Mouse (Mus musculus) midbrain, embryonic 12.5 days (tissue): ENCODE data around the gene Plpp1. TPM values are rescaled to one million over a fixed set of nuclear protein-coding genes. Genes with fewer than 3 reads are reported as not detected.

Experiments
- ATAC-seq: fragments of 200-750 bp; cut with Nextera tagmentation; 2 replicates; pipeline ENCODE4 v1.8.0; 2017; ENCODE audit warnings: low read depth, moderate TSS enrichment, moderate library complexity; ENCODE audit not compliant: low FRiP score
- H3K27ac ChIP-seq: fragments of 300-500 bp; sonication (generic); replicated peaks from 2 replicates; pipeline ENCODE4 v1.5.1; 2016; ENCODE audit warnings: mild to moderate bottlenecking
- H3K27me3 ChIP-seq: fragments of 300-500 bp; sonication (generic); 2 replicates; pipeline ENCODE4 v1.6.1; 2016; ENCODE audit warnings: mild to moderate bottlenecking
- H3K36me3 ChIP-seq: fragments of 300-500 bp; sonication (generic); 2 replicates; pipeline ENCODE4 v1.6.1; 2016
- H3K4me1 ChIP-seq: fragments of 300-500 bp; sonication (generic); 2 replicates; pipeline ENCODE4 v1.6.1; 2016
- H3K4me2 ChIP-seq: fragments of 300-500 bp; sonication (generic); replicated peaks from 2 replicates; pipeline ENCODE4 v1.6.1; 2016; ENCODE audit warnings: mild to moderate bottlenecking, moderate library complexity
- H3K4me3 ChIP-seq: fragments of 300-500 bp; sonication (generic); 2 replicates; pipeline ENCODE4 v1.5.1; 2016; ENCODE audit warnings: mild to moderate bottlenecking
- H3K9ac ChIP-seq: fragments of 300-500 bp; sonication (generic); replicated peaks from 2 replicates; pipeline ENCODE4 v1.6.1; 2016; ENCODE audit warnings: mild to moderate bottlenecking, moderate library complexity
- H3K9me3 ChIP-seq: fragments of 300-500 bp; sonication (generic); 2 replicates; pipeline ENCODE4 v1.6.1; 2016; ENCODE audit warnings: mild to moderate bottlenecking
- WGBS: fragments of 180-500 bp; shearing (Covaris S2); methylation state at CpG from one replicate; pipeline ENCODE4 v1.1.7; 2016; 5-methylcytosine and 5-hydroxymethylcytosine counted together
- polyA plus RNA-seq: library from polyadenylated mRNA; unstranded; fragments of >200 nt; fragmentation: Nextera tagmentation; extraction: Ambion mirVana; gene quantifications from 2 replicates; pipeline ENCODE4 v1.2.1, GENCODE M21; 2016

Gene Plpp1
- polyA plus RNA-seq, 1 experiment from 2014 or later = 24.7 TPM

DNA sequence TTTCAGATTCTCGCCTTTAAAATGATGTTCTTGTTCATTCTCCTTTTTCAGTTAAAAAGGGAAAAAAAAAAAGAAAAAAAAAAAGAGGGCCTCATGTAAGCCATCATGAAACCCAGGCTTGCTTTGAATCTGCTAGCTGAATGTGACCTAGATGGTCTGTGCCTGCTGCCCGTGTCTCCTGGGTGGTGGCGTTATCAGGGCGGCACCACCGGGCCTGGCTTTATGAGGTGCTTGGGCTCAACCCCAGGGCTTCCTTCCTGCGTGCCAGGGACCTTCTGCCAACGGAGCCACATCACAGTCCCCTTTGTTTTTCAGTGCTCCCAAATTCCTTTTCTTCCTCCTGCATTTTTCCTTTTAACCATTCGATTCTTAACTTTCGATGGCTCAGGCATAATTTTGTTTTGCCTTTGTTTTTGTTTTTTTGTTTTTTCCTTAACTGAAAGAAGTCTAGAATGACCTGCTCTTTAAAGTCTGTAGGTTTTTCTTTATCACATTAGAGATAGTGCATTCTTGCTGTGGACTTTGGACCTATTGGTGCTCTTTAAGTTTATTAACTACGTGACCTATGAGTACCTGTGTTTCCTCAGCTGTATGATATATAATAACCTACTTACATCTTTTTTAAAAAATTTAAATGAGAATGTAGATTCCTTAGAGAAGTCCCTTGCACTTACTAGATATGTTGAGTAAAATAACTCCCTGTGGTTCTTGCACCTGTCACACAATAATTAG lies 7.5 kb downstream of the Plpp1 start:
- no peaks in the 10 kb centered on the region for H3K27me3 ChIP-seq
- no peak overlapping the region for H3K4me2 ChIP-seq
- H3K9ac ChIP-seq = no peak overlapping the region
- no peak overlapping the region for H3K4me3 ChIP-seq
- no peak overlapping the region for H3K27ac ChIP-seq
- H3K9me3 ChIP-seq = no peaks in the 10 kb centered on the region; the same call in 1 of the 2 replicates
- peaks cover 18% of the 10 kb centered on the region; the same call in 1 of the 2 replicates for H3K36me3 ChIP-seq
- no peak for ATAC-seq
- H3K4me1 ChIP-seq = peaks cover 4% of the 10 kb centered on the region; the same call in 1 of the 2 replicates
- WGBS = 88% methylated on average over 10 of the region's 10 CpGs

- H3K27ac ChIP-seq = no peak overlapping the region
- no peak overlapping the region for H3K4me3 ChIP-seq
- peaks cover 4% of the 10 kb centered on the region; the same call in 1 of the 2 replicates for H3K4me1 ChIP-seq
- no peak for ATAC-seq
- no peak overlapping the region for H3K4me2 ChIP-seq
- no peak overlapping the region for H3K9ac ChIP-seq
- H3K27me3 ChIP-seq = no peaks in the 10 kb centered on the region
- H3K9me3 ChIP-seq = no peaks in the 10 kb centered on the region; the same call in 1 of the 2 replicates
- H3K36me3 ChIP-seq = peaks cover 18% of the 10 kb centered on the region; the same call in 1 of the 2 replicates
- WGBS = 88% methylated on average over 7 of the region's 7 CpGs
Observed at GRCm38 (mm10) chr13:112809504-112810247, 9.1 kb downstream of the Plpp1 start.

DNA sequence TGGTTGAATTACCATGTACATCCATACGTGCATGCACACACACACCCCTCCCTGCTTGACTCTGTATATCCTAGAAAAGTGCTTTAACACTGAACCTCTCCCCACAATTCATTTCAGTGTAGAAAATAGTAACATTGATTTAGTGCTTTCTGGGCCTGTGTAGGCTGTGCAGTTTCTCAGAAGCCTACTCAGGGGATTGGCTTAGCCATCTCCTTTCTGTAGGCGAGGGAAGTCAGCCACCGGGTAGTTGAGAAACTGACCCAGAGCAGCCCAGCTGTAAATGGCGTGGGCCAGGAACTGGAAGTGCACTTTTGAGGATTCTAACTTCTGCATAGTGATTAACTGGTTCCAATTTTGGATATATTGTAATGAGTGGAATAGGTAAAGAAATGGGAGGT lies 9.7 kb downstream of the Plpp1 start:
- peaks cover 18% of the 10 kb centered on the region for H3K36me3 ChIP-seq
- H3K27me3 ChIP-seq = no peaks in the 10 kb centered on the region
- no peak overlapping the region for H3K4me2 ChIP-seq
- H3K9me3 ChIP-seq = no peaks in the 10 kb centered on the region; the same call in 1 of the 2 replicates
- H3K4me1 ChIP-seq = peaks cover 4% of the 10 kb centered on the region; the same call in 1 of the 2 replicates
- no peak overlapping the region for H3K4me3 ChIP-seq
- H3K9ac ChIP-seq = no peak overlapping the region
- ATAC-seq = no peak
- no peak overlapping the region for H3K27ac ChIP-seq
- 76% methylated on average over 4 of the region's 4 CpGs for WGBS

GRCm38 (mm10) chr13:112810751-112811150 lies 10.2 kb downstream of the Plpp1 start:
- Histone ChIP-seq H3K27me3 (no peaks in the 10 kb centered on the region), H3K27ac (no peak overlapping the region), H3K9ac (no peak overlapping the region), H3K4me3 (no peak overlapping the region), H3K4me1 (peaks cover 4% of the 10 kb centered on the region; the same call in 1 of the 2 replicates), H3K4me2 (no peak overlapping the region), H3K9me3 (no peaks in the 10 kb centered on the region; the same call in 1 of the 2 replicates), H3K36me3 (peaks cover 14% of the 10 kb centered on the region)
- WGBS = 36% methylated on average over 9 of the region's 9 CpGs
- no peak for ATAC-seq

- H3K4me2 ChIP-seq = no peak overlapping the region
- no peaks in the 10 kb centered on the region for H3K9me3 ChIP-seq
- WGBS = 86% methylated on average over 8 of the region's 8 CpGs
- no peaks in the 10 kb centered on the region for H3K27me3 ChIP-seq
- H3K4me3 ChIP-seq = no peak overlapping the region
- H3K36me3 ChIP-seq = peaks cover 3% of the 10 kb centered on the region
- no peak overlapping the region for H3K9ac ChIP-seq
- peaks cover 4% of the 10 kb centered on the region; the same call in 1 of the 2 replicates for H3K4me1 ChIP-seq
- ATAC-seq = peak; percentile 27; the same call in 1 of the 2 replicates
- no peak overlapping the region for H3K27ac ChIP-seq
Observed at GRCm38 (mm10) chr13:112811708-112812403, 11.3 kb downstream of the Plpp1 start.

DNA sequence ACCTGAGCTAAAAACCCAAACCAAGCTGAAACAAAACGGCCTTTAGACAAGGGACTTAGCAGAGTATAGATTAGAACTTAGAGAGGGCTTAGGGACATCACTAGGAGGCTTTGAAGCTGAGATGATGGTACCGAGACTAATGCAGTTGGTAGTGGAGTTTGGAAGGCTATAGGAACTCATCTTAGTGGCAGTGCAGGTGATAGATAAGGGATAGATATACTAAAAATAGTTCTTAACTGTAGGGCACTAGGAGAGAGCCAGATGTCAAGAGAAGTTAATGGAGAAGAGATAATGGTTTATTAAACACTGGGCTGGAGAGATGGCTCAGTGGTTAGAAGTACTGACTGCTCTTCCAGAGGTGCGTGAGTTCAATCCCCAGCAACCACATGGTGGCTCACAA lies 15.4 kb downstream of the Plpp1 start:
- Histone ChIP-seq H3K4me1 (peaks cover under 1% of the 10 kb centered on the region; the same call in 1 of the 2 replicates), H3K27ac (no peak overlapping the region), H3K9ac (no peak overlapping the region), H3K4me2 (no peak overlapping the region), H3K4me3 (no peak overlapping the region), H3K27me3 (no peaks in the 10 kb centered on the region), H3K9me3 (no peaks in the 10 kb centered on the region), H3K36me3 (no peaks in the 10 kb centered on the region; the same call in 1 of the 2 replicates)
- ATAC-seq = no peak
- WGBS = 94% methylated on average over 3 of the region's 3 CpGs

GRCm38 (mm10) chr13:112818125-112818524 lies 17.5 kb downstream of the Plpp1 start:
- Histone ChIP-seq H3K27ac (no peak overlapping the region), H3K36me3 (no peaks in the 10 kb centered on the region; the same call in 1 of the 2 replicates), H3K4me2 (no peak overlapping the region), H3K4me1 (no peaks in the 10 kb centered on the region), H3K4me3 (no peak overlapping the region), H3K9me3 (no peaks in the 10 kb centered on the region), H3K27me3 (no peaks in the 10 kb centered on the region), H3K9ac (no peak overlapping the region)
- ATAC-seq = no peak
- 92% methylated on average over 3 of the region's 3 CpGs for WGBS

DNA sequence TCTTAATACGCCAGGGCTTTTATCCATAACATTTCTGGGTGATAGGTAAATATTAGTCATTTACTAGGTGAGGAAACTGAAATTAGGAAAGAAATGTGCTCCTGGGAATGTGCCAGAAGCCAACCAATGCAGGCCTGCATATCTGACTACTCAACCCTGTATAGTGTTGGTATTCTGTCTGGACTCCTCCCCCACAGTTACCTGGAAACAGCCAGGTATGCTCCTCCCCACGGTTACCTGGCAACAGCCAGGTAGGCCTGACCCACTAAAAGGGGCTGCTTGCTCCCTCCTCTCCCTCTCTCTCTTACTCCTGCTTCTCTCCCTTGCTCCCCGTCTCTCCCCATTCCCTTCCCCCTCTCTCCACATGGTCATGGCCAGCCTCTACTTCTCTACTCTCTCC lies 21.8 kb downstream of the Plpp1 start:
- Histone ChIP-seq H3K9ac (no peak overlapping the region), H3K27ac (no peak overlapping the region), H3K4me1 (no peaks in the 10 kb centered on the region), H3K27me3 (no peaks in the 10 kb centered on the region), H3K4me2 (no peak overlapping the region), H3K4me3 (no peak overlapping the region), H3K9me3 (no peaks in the 10 kb centered on the region), H3K36me3 (no peaks in the 10 kb centered on the region)
- WGBS = 84% methylated on average over 3 of the region's 3 CpGs
- no peak for ATAC-seq

GRCm38 (mm10) chr13:112823236-112823910 lies 22.8 kb downstream of the Plpp1 start:
- Histone ChIP-seq H3K4me2 (no peak overlapping the region), H3K27me3 (no peaks in the 10 kb centered on the region), H3K9me3 (no peaks in the 10 kb centered on the region), H3K27ac (no peak overlapping the region), H3K9ac (no peak overlapping the region), H3K36me3 (no peaks in the 10 kb centered on the region), H3K4me3 (no peak overlapping the region), H3K4me1 (no peaks in the 10 kb centered on the region)
- no peak for ATAC-seq
- WGBS = 91% methylated on average over 6 of the region's 6 CpGs

GRCm38 (mm10) chr13:112823911-112824648 lies 23.5 kb downstream of the Plpp1 start:
- no peaks in the 10 kb centered on the region for H3K9me3 ChIP-seq
- no peak overlapping the region for H3K4me3 ChIP-seq
- H3K27me3 ChIP-seq = no peaks in the 10 kb centered on the region
- H3K27ac ChIP-seq = no peak overlapping the region
- H3K9ac ChIP-seq = no peak overlapping the region
- no peaks in the 10 kb centered on the region for H3K36me3 ChIP-seq
- no peak overlapping the region for H3K4me2 ChIP-seq
- ATAC-seq = no peak
- H3K4me1 ChIP-seq = no peaks in the 10 kb centered on the region
- WGBS = 78% methylated on average over 7 of the region's 8 CpGs

DNA sequence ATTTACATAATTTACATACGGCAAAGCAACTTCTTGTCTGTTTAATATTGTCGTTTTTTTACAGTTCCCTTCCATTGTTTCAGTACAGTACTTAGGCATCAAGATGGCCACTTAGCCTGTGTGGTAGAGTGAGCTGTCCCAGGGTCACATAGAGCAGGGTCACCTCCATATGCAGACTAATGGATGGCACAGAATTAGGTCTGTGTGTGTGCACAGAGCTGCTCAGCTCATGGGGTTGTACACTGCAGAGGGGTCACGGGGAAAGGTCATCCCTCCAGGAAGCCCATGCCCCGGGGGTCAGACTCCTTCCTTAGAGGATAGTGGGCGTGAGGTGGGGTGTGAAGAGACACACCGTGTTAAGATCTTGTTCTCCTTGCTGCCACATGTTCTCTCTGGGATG lies 24.9 kb downstream of the Plpp1 start:
- H3K27ac ChIP-seq = no peak overlapping the region
- ATAC-seq = no peak
- no peaks in the 10 kb centered on the region for H3K9me3 ChIP-seq
- H3K27me3 ChIP-seq = no peaks in the 10 kb centered on the region
- H3K9ac ChIP-seq = no peak overlapping the region
- H3K36me3 ChIP-seq = no peaks in the 10 kb centered on the region
- H3K4me1 ChIP-seq = no peaks in the 10 kb centered on the region
- H3K4me2 ChIP-seq = no peak overlapping the region
- H3K4me3 ChIP-seq = no peak overlapping the region
- WGBS = 56% methylated on average over 6 of the region's 6 CpGs
